23 mouse cellular contexts compared by ENCODE assay signal in genomic region chr9:46208401-46208974, GRCm38 (mm10). TPM values are rescaled to one million over a fixed set of nuclear protein-coding genes. Genes with fewer than 3 reads are reported as not detected.
DNase-seq lines count a peak whose midpoint lies in the region; ATAC-seq lines count a peak whose summit lies in the region.
"Had no signal": no experiment of that assay in that cellular context is flagged by ENCODE, and none has a peak within 500 bp of the region (broad histone marks: within the 10 kb centered on the region; RNA-seq: fewer than 3 reads in every experiment).

No protein-coding gene starts in this region.

- H3K4me1 ChIP-seq in limb, embryonic 13.5 days = peaks cover 21% of the 10 kb centered on the region
- H3K4me1 ChIP-seq: hindbrain, embryonic 13.5 days; midbrain, embryonic 13.5 days had no signal

- peak overlapping the region; percentile 59; the same call in 1 of the 2 replicates for H3K27ac ChIP-seq in limb, embryonic 13.5 days
- H3K27ac ChIP-seq: embryonic facial prominence, embryonic 15.5 days; hindbrain, embryonic 13.5 days; liver, embryonic 14.5 days; midbrain, embryonic 13.5 days had no signal

- WGBS in limb, embryonic 13.5 days = 61% methylated on average over 13 of the region's 13 CpGs

- peaks cover 82% of the 10 kb centered on the region for H3K36me3 ChIP-seq in limb, embryonic 13.5 days

- no peak overlapping the region for H3K4me3 ChIP-seq in limb, embryonic 13.5 days
- H3K4me3 ChIP-seq: embryonic facial prominence, embryonic 15.5 days; forebrain, embryonic 10.5 days; hindbrain, embryonic 13.5 days; intestine, embryonic 15.5 days; midbrain, embryonic 13.5 days had no signal

- H3K9ac ChIP-seq in limb, embryonic 13.5 days = no peak overlapping the region
- H3K9ac ChIP-seq: embryonic facial prominence, embryonic 15.5 days; hindbrain, embryonic 13.5 days; intestine, embryonic 15.5 days; liver, embryonic 14.5 days; midbrain, embryonic 13.5 days had no signal

- peak; percentile 75 for DNase-seq in adrenal gland, postnatal 14 days
- no peak for DNase-seq in adrenal gland, adult 2 months
- peak; percentile 43 for DNase-seq in brain, adult 2 months (ENCODE audit: low read depth, low spot score)
- DNase-seq in cerebellum, postnatal 25 days = peak; percentile 58 to 61
- no peak for DNase-seq in urinary bladder, postnatal 14 days (ENCODE audit: low spot score)
- DNase-seq in Muller cell, postnatal 12 days (ENCODE audit: inconsistent ontology term) = no peak
- no peak for DNase-seq in thymus, postnatal 14 days
- DNase-seq: gastrocnemius, postnatal 14 days; kidney, postnatal 4 days; right cerebral cortex, postnatal 25 days had no signal

- no peak for ATAC-seq in limb, embryonic 13.5 days (ENCODE audit: low FRiP score, low read depth)
- ATAC-seq: intestine, embryonic 15.5 days; midbrain, embryonic 13.5 days had no signal

- H3K9me3 ChIP-seq in limb, embryonic 13.5 days = no peaks in the 10 kb centered on the region
- H3K9me3 ChIP-seq: embryonic facial prominence, embryonic 15.5 days; forebrain, embryonic 10.5 days; hindbrain, embryonic 13.5 days; intestine, embryonic 15.5 days; midbrain, embryonic 13.5 days had no signal

- H3K27me3 ChIP-seq in limb, embryonic 13.5 days = no peaks in the 10 kb centered on the region
- H3K27me3 ChIP-seq: embryonic facial prominence, embryonic 15.5 days; hindbrain, embryonic 13.5 days; intestine, embryonic 15.5 days; midbrain, embryonic 13.5 days had no signal

- 0 out of 2 replicates have a peak overlapping the region, but pooled peaks have one; percentile 19 for H3K4me2 ChIP-seq in limb, embryonic 13.5 days (replicated peaks)
- H3K4me2 ChIP-seq: embryonic facial prominence, embryonic 15.5 days; hindbrain, embryonic 13.5 days; intestine, embryonic 15.5 days; midbrain, embryonic 13.5 days had no signal

RNA-seq across cellular contexts. Expression of gene Apoa1, which starts 19.9 kb away (rescaled TPM):
- 163 and 2,505 TPM in 2 replicates for total RNA-seq in adrenal gland, postnatal 14 days (2021)
- total RNA-seq in adrenal gland, adult 2 months (2021) = 10 to 100 TPM in 1 of 2 experiments, 1 to 10 TPM in 1; 1.7 to 37.3 TPM
- 0.75 and 5.6 TPM in 2 replicates for polyA plus RNA-seq in adrenal gland, adult 2 months (2012; rRNA removed)
- polyA plus RNA-seq in limb, embryonic 13.5 days (2015; fragmentation: Nextera tagmentation; extraction: Ambion mirVana) = 2.8 and 9.9 TPM in 2 replicates
- total RNA-seq: gastrocnemius, postnatal 14 days had no signal

RNA-seq across cellular contexts. Expression of gene Apoc3, which starts 26.9 kb away (rescaled TPM):
- 9.9 and 222 TPM in 2 replicates for total RNA-seq in adrenal gland, postnatal 14 days (2021)
- 10 to 100 TPM in 1 of 2 experiments, 1 to 10 TPM in 1; 4.6 to 20.4 TPM for total RNA-seq in adrenal gland, adult 2 months (2021)
- 4.8 and 6.1 TPM in 2 replicates for polyA plus RNA-seq in adrenal gland, adult 2 months (2012; rRNA removed)
- polyA plus RNA-seq in limb, embryonic 13.5 days (2015; fragmentation: Nextera tagmentation; extraction: Ambion mirVana) = not detected in 2 replicates
- total RNA-seq: gastrocnemius, postnatal 14 days; layer of hippocampus, postnatal 14 days had no signal
- polyA plus RNA-seq: embryonic facial prominence, embryonic 15.5 days; forebrain, embryonic 10.5 days; heart, postnatal 0 days; hindbrain, embryonic 13.5 days; kidney, embryonic 14.5 days; lung, embryonic 16.5 days; midbrain, embryonic 13.5 days had no signal

RNA-seq across cellular contexts. Expression of gene Apoa4, which starts 32.0 kb away (rescaled TPM):
- total RNA-seq in adrenal gland, postnatal 14 days (2021) = 0.86 and 4.1 TPM in 2 replicates
- under 1 TPM in 1 of 2 experiments, not detected in 1; 0.26 TPM for total RNA-seq in adrenal gland, adult 2 months (2021)
- polyA plus RNA-seq in adrenal gland, adult 2 months (2012; rRNA removed) = 0.11 and 0.35 TPM in 2 replicates
- polyA plus RNA-seq in limb, embryonic 13.5 days (2015; fragmentation: Nextera tagmentation; extraction: Ambion mirVana) = 0.38 and 1.9 TPM in 2 replicates
- total RNA-seq: gastrocnemius, postnatal 14 days; layer of hippocampus, postnatal 14 days; left cerebral cortex, postnatal 14 days had no signal
- polyA plus RNA-seq: forebrain, embryonic 10.5 days; heart, postnatal 0 days; hindbrain, embryonic 13.5 days; kidney, embryonic 14.5 days; lung, embryonic 16.5 days had no signal

RNA-seq across cellular contexts. Expression of gene Apoa5, which starts 59.9 kb away (rescaled TPM):
- total RNA-seq in adrenal gland, postnatal 14 days (2021) = 4.7 and 74.9 TPM in 2 replicates
- total RNA-seq in adrenal gland, adult 2 months (2021) = 1 to 10 TPM in 1 of 2 experiments, under 1 TPM in 1; 0.17 to 3.6 TPM
- 0.32 and 3.0 TPM in 2 replicates for polyA plus RNA-seq in adrenal gland, adult 2 months (2012; rRNA removed)
- polyA plus RNA-seq in limb, embryonic 13.5 days (2015; fragmentation: Nextera tagmentation; extraction: Ambion mirVana) = not detected in 2 replicates
- total RNA-seq: gastrocnemius, postnatal 14 days; layer of hippocampus, postnatal 14 days; left cerebral cortex, postnatal 14 days had no signal
- polyA plus RNA-seq: cortical plate, adult 2 months; embryonic facial prominence, embryonic 15.5 days; forebrain, embryonic 10.5 days; heart, postnatal 0 days; hindbrain, embryonic 13.5 days; kidney, embryonic 14.5 days; lung, embryonic 16.5 days; midbrain, embryonic 13.5 days had no signal

Comparison
In these comparisons a context has a peak if more than half of its experiments do, and no peak if none do; other contexts are left out.
1. DNase-seq: peak in adrenal gland, postnatal 14 days (single experiment), brain, adult 2 months (single experiment) and cerebellum, postnatal 25 days (2 of 2); none in adrenal gland, adult 2 months (single experiment), urinary bladder, postnatal 14 days (single experiment), Muller cell, postnatal 12 days (single experiment) and thymus, postnatal 14 days (single experiment).